ENCODE assay signal across 12 mouse cellular contexts in the genomic region with DNA sequence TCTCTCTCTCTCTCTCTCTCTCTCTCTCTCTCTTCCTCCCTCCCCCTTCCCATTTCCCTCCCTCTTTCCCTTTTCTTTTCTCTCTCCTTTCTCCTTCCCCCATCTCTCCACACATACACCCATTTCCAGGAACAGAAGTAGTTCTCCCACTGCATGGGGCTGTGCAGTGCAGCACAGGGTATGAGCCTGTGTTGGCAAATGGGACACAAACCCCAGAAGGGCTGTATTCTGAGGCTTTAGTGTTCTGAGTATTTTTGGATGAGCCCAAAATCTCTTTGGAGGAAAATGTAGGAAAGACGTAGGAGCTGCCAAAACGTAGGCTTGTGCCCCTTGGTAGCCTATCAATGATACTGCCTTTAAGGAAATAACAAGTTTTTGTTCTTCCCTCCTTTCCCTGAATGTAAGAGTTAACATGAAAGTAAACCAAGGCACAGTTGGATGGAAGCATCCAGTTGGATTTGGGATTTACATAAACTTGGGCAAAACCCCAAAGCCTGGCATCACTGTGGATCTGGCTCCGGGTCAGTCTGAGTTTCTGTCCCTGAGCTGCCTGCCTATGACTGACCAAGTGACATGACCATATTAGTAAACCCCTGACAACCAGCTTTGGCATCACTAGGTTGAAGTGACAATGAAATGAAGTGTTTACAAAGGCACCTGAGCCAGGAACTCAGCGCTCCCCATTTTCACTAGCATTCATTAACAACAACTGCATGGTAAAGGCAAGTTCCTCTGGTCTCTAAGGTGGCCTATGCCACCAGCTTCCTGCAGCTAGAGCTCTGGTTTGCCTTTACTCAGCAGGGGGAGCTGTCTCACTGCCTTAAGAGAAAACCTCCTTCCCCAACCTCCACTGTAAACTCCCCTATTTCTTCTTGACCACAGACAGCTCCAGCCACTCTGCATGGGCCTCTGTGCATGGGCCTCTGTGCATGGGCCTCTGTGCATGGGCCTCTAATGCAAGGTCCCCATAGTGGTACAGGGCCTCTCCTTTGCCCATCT. TPM values are rescaled to one million over a fixed set of nuclear protein-coding genes. Genes with fewer than 3 reads are reported as not detected.
DNase-seq lines count a peak whose midpoint lies in the region; ATAC-seq and TF ChIP-seq lines count a peak whose summit lies in the region.
"Had no signal": no experiment of that assay in that cellular context is flagged by ENCODE, and none has a peak within 500 bp of the region (broad histone marks: within the 10 kb centered on the region; RNA-seq: fewer than 3 reads in every experiment).

No protein-coding gene starts in this region.

- no peaks in the 10 kb centered on the region for H3K27me3 ChIP-seq in liver, postnatal 0 days (ENCODE audit: insufficient read depth, low read length)
- H3K27me3 ChIP-seq in hindbrain, postnatal 0 days (ENCODE audit: insufficient read depth, low read length): no peaks in the 10 kb centered on the region
- H3K27me3 ChIP-seq in thymus, adult 2 months (ENCODE audit: control insufficient read depth, insufficient read depth, low read length): no peaks in the 10 kb centered on the region

- H3K36me3 ChIP-seq in liver, postnatal 0 days (replicated peaks; ENCODE audit: insufficient read depth, low read length): no peaks in the 10 kb centered on the region
- no peaks in the 10 kb centered on the region for H3K36me3 ChIP-seq in hindbrain, postnatal 0 days (ENCODE audit: insufficient read depth, low read length)
- H3K36me3 ChIP-seq in thymus, adult 2 months (ENCODE audit: control insufficient read depth, insufficient read depth, low read length): no peaks in the 10 kb centered on the region

- H3K9ac ChIP-seq in liver, postnatal 0 days (replicated peaks): no peak overlapping the region
- H3K9ac ChIP-seq in hindbrain, postnatal 0 days (replicated peaks; ENCODE audit: low read length): no peak overlapping the region

- TF ChIP-seq POLR2A in thymus, adult 2 months (IDR thresholded peaks at IDR 0.05; ENCODE audit: control insufficient read depth, extremely low read depth, insufficient read depth, low read length, poor library complexity): no peak

- 67% methylated on average over 4 of the region's 4 CpGs for WGBS in liver, postnatal 0 days (ENCODE audit: insufficient replicate concordance)
- WGBS in hindbrain, postnatal 0 days: 54% methylated on average over 4 of the region's 4 CpGs
- 84% methylated on average over 4 of the region's 4 CpGs for WGBS in thymus, adult 2 months

- peak; percentile 53 for TF ChIP-seq CTCF in liver, postnatal 0 days (IDR thresholded peaks at IDR 0.05; ENCODE audit: low read depth)
- TF ChIP-seq CTCF in hindbrain, postnatal 0 days (IDR thresholded peaks at IDR 0.05; ENCODE audit: low read depth): peak; percentile 58
- peak; percentile 21; the same call in 1 of the 2 replicates for TF ChIP-seq CTCF in thymus, adult 2 months (IDR thresholded peaks at IDR 0.05; ENCODE audit: borderline replicate concordance, control insufficient read depth, extremely low read depth, insufficient read depth, low read length, poor library complexity)

- no peak for TF ChIP-seq EP300 in liver, postnatal 0 days (IDR thresholded peaks at IDR 0.05; ENCODE audit: low read depth)

- DNase-seq in cerebellum, postnatal 14 days: peak; percentile 38 to 45
- no peak for DNase-seq in cerebellum, adult 9-11 months
- no peak for DNase-seq in liver, postnatal 0 days
- DNase-seq in liver: no peak
- DNase-seq in hindbrain, postnatal 0 days (ENCODE audit: low spot score): peak; percentile 57
- peak; percentile 65 for DNase-seq in thymus, adult 2 months
- DNase-seq in cerebellum, adult 8-10 months: no peak
- no peak for DNase-seq in T-cell, adult 2 months (ENCODE audit: low spot score)

- H3K4me2 ChIP-seq in liver, postnatal 0 days (ENCODE audit: low read depth, low read length): no peak overlapping the region
- no peak overlapping the region for H3K4me2 ChIP-seq in hindbrain, postnatal 0 days (ENCODE audit: low read depth, low read length)

- no peak for ATAC-seq in liver, postnatal 0 days
- peak; percentile 63 for ATAC-seq in hindbrain, postnatal 0 days

- no peak overlapping the region for H3K27ac ChIP-seq in liver, postnatal 0 days (ENCODE audit: low read depth)
- H3K27ac ChIP-seq in hindbrain, postnatal 0 days: peak overlapping the region; percentile 63
- no peak overlapping the region for H3K27ac ChIP-seq in thymus, adult 2 months (ENCODE audit: control insufficient read depth, insufficient read depth, low read length)

- H3K9me3 ChIP-seq in liver, postnatal 0 days (ENCODE audit: low read length): no peaks in the 10 kb centered on the region
- H3K9me3 ChIP-seq in hindbrain, postnatal 0 days (ENCODE audit: low read length): no peaks in the 10 kb centered on the region

- H3K4me1 ChIP-seq in liver, postnatal 0 days (ENCODE audit: insufficient read depth): no peaks in the 10 kb centered on the region
- peaks cover 18% of the 10 kb centered on the region for H3K4me1 ChIP-seq in hindbrain, postnatal 0 days (ENCODE audit: insufficient read depth, low read length)
- peaks cover 13% of the 10 kb centered on the region for H3K4me1 ChIP-seq in thymus, adult 2 months (replicated peaks; ENCODE audit: control insufficient read depth, insufficient read depth, low read length)

- H3K4me3 ChIP-seq in liver, postnatal 0 days (ENCODE audit: low read depth, low read length): no peak overlapping the region
- no peak overlapping the region for H3K4me3 ChIP-seq in hindbrain, postnatal 0 days (ENCODE audit: low read length)
- H3K4me3 ChIP-seq in thymus, adult 2 months (ENCODE audit: control insufficient read depth, insufficient read depth, low read length): no peak overlapping the region

RNA-seq across cellular contexts. Expression of a gene that starts 23.5 kb away (rescaled TPM):
- polyA plus RNA-seq in liver, postnatal 0 days (2015; fragmentation: Nextera tagmentation; extraction: Ambion mirVana): not detected in 2 replicates
- total RNA-seq in hindbrain, postnatal 0 days (2014; rRNA removed): 0.42 and 1.4 TPM in 2 replicates
- 0.34 and 0.50 TPM in 2 replicates for polyA plus RNA-seq in hindbrain, postnatal 0 days (2015; fragmentation: Nextera tagmentation; extraction: Ambion mirVana)
- polyA plus RNA-seq in thymus, adult 2 months (2012; rRNA removed): 0.12 TPM in 1 of 2 replicates, not detected in the other
- total RNA-seq: gastrocnemius, adult 8-10 months had no signal
- polyA plus RNA-seq: C2C12; large intestine, adult 2 months; liver, embryonic 16.5 days had no signal

RNA-seq across cellular contexts. Expression of a gene that starts 58.3 kb away (rescaled TPM):
- polyA plus RNA-seq in liver, postnatal 0 days (2015; fragmentation: Nextera tagmentation; extraction: Ambion mirVana): 0.06 TPM in 1 of 2 replicates, not detected in the other
- total RNA-seq in hindbrain, postnatal 0 days (2014; rRNA removed): 646 and 650 TPM in 2 replicates
- polyA plus RNA-seq in hindbrain, postnatal 0 days (2015; fragmentation: Nextera tagmentation; extraction: Ambion mirVana): 407 and 433 TPM in 2 replicates
- 299 and 344 TPM in 2 replicates for polyA plus RNA-seq in thymus, adult 2 months (2012; rRNA removed)
- polyA plus RNA-seq: C2C12 had no signal

Comparison
In these comparisons a context has a peak if more than half of its experiments do, and no peak if none do; other contexts are left out.
1. DNase-seq: peak in cerebellum, postnatal 14 days (2 of 2), hindbrain, postnatal 0 days (single experiment) and thymus, adult 2 months (single experiment); none in cerebellum, adult 9-11 months (single experiment), liver, postnatal 0 days (single experiment), liver (single experiment), cerebellum, adult 8-10 months (single experiment) and T-cell, adult 2 months (single experiment).
2. RNA of a gene that starts 58.3 kb away (polyA plus RNA-seq): 407 to 433 TPM in hindbrain, postnatal 0 days and 299 to 344 TPM in thymus, adult 2 months; 0.06 TPM in liver, postnatal 0 days; every median in the first group is over 100 times any median in the second.
3. Peak in every context shown above with its lines, with median percentiles within 50 percentile points of each other: CTCF ChIP-seq.